Mouse (Mus musculus) thymus, postnatal 36 days (tissue): Measurements from ENCODE around the gene 4922502D21Rik.

Experiments used
- DNase-seq, 2 experiments: peaks; one replicate each; pipeline ENCODE4 v3.0.0; 2022; ENCODE audit warnings: mixed read lengths in 2 of 2

Gene 4922502D21Rik

DNA sequence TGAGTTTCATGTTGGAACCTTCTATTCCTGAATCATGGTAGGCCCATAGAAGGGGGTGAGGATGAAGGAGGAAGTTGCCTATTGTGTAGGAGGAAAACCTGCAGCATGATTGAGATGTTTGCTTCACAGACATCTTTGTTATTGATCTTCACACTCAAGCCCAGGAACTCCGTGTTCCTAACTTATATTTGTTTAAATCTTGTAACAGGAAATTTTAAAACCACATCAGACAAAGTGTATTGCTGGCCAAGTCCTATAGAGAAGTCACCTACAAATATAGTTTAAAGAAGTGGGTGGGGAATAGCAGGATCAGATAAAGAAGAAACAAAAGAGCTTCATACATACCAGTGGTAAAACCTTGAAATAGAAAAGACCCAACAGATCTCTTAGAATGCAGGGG, 27.4 kb downstream of the 4922502D21Rik start:
- no peak for DNase-seq

DNA sequence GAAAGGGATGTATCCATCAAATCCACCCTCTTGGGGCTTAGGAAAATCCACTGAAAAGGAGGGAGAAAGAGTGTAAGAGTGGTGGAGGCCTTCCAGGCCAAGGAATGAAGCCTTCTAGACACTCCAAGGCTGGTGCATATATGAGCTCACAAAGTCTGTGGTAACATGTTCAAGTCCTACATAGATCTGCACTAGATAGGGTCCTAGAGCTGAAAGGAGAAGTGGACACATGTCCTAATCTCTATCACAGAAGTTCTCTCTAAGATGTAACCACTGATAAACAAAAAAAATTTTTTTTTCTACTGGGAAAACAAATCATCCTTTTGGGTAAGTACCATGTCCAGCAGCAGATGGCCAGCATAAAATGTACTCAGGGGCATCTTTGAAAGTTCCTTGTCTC, 42.9 kb downstream of the 4922502D21Rik start:
- no peak for DNase-seq

DNA sequence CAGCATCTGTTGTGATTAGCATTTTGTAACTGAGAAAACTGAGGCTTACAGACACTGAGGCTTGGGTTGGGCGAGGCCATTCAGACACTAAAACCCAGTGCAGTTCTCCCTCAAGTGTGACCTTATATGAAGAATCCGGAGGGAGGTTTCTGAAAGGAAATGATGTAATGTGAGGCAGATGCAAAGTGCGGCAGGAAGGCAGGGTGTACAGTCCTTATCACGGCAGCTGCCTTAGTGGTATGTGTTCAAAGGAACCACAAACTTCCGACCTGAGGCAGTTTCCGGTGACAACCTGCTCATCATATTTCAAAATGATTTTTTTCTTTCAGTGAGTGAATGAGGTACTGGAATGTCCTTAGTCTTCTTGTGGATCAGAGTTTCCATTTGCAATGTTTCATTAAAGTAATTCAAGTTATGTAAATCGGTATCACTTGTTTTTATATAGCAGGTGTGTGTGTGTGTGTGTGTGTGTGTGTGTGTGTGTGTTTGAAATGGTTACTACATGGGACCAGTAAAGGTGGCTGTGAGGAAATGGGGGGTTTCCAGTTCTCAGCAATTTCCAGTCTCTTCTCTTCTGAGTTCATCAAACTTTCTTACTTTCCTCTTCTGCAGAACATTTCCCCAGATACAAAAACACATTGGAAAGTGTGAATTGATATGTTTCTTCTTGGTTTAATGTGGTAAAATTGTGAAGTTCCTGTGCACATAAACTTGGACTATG, 47.1 kb downstream of the 4922502D21Rik start:
- peak; percentile 77 to 83 for DNase-seq

DNA sequence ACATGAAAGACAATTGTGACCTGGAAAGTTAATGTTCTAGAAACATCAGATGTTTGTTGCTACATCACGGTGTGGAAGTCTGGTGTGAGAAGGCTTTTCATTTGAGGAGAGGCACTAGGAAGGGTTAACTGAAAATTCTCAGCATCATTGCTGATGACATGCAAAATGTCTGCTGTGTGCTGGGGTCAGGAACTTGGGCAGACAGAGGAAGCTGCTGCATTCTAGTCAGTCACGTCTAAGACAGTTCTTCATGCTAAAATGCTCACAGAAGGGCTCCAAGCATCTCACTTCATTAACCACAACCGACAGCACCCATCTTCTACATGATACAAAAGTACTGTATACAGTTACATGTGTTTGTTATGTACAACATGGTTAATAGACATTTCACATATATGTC, 48.3 kb downstream of the 4922502D21Rik start:
- no peak for DNase-seq

DNA sequence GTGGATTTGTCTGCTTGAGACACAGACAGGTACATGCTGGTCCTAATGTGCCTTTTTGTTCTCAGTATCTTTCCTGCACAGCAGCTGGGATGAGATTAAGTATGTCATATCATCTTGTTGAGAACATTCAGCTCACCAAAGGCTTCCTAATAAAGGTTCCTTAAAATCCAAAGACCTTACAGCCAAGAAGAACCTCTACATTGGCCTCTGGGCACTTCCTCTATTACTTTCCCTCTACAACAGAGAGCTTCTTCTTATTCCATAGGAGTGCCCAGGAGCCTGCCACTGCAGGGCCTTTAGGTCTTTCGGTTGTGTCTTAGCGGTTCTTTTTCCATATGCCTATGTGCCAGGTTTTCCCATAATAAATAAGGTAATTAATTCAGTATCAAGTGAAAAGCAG, 55.1 kb downstream of the 4922502D21Rik start:
- no peak for DNase-seq

DNA sequence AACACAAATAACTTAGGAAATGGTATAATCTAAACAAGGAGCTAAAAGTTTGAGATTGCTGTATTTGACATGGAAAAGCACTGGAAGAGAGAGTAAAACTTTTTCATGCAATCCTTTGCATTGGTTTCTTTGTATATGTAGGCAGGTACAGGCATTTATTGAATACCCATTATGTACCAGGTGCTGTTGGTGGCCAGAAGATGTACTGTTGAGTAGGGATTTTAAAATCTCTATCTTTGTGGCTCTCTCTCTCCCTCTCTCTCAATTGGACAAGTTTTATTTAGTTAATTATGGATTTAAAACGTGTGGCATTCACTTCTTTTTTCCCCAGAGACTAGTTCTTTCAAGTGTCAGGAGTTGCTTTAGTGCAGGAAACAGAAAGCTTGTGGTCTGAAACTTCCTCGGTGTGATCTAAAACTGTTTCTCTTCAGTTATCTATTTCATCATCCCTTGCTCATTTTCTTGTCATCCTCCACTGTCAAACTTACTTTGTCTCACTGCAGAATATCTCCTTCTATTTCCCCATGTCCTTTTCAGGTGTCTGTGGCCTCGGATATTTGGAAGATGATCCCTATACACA, 55.9 kb downstream of the 4922502D21Rik start:
- no peak for DNase-seq

DNA sequence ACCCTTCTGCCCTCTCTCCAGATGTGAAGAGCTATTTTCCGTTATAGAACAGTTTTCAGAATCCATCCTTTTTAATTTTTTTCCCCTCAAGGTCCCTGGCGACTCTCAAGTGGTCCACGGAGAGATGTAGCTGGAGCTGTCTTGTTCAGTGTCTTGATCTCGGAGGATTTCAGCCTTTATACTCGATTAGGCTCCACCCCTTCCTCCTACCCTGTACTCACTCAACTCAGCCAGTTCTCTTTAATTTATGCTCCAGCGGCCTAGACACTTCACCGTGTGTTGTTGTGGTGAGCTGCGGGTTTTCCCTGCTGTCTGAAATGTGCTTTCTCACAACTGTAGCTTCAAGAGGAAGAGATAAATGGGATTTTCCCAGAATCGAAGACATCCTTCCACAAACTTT, 56.4 kb downstream of the 4922502D21Rik start, which contains the start of gene Cd69:
Gene Cd69, minus strand, starts transcription at position 217 of the 400 bp plus-strand sequence.
- DNase-seq = peak; percentile 57 to 65

DNA sequence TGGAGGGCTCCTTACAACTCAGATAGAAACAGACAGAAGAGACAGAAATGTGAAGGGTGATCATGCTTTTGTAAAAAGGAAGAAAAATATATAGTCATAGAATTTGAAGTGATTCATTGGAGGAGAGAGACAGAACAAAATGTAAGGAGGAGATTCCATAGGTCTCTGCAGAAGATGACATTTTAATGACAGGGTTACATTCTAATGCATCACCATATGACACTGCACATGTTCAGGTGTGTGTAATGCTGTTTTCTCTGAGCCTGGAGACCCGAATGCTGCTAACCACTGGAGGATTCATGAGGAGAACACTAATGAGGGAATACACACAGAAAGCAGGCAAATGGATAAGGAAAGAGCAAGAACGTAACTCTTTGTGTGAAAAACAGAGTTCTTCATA, 57.1 kb downstream of the 4922502D21Rik start:
- no peak for DNase-seq

DNA sequence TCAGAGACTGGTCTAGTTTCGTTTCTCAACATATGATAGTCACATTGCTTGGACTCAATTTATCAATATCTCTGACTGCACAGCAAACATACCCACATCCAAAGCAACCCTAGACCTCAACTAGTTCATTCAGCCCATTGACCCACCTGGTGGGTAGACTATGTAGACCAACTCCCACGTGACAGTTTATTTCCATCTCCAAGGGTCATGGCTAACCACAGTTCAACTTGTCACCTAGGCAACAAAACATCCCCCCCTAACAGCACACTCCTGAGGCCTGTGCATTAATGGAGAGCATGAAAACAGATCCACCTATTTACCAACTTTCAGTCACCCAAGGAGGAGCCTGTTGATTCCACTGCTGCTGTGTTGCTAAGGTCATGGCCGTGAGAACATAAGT, 57.9 kb downstream of the 4922502D21Rik start:
- DNase-seq = no peak
